Mouse (Mus musculus) intestine, postnatal 0 days (tissue): Measurements from ENCODE around the gene Fads1. TPM values are rescaled to one million over a fixed set of nuclear protein-coding genes. Genes with fewer than 3 reads are reported as not detected.
A peak's percentile ranks its signal among the peaks of the same experiment; 100 is the strongest.

ENCODE experiments used
- ATAC-seq: fragments of 200-750 bp; cut with Nextera tagmentation; 2 replicates; pipeline ENCODE4 v1.8.0; 2017; ENCODE audit warnings: mild to moderate bottlenecking, moderate TSS enrichment, moderate library complexity
- H3K27ac ChIP-seq: fragments of 300-500 bp; sonication (generic); 2 replicates; pipeline ENCODE4 v1.5.1; 2014; ENCODE audit warnings: mild to moderate bottlenecking, low read depth, low read length, moderate library complexity
- H3K27me3 ChIP-seq: fragments of 300-500 bp; sonication (generic); replicated peaks from 2 replicates; pipeline ENCODE4 v1.6.1; 2014; ENCODE audit warnings: low read length, mixed read lengths; ENCODE audit not compliant: control insufficient read depth, insufficient read depth
- H3K36me3 ChIP-seq: fragments of 300-500 bp; sonication (generic); 2 replicates; pipeline ENCODE4 v1.6.1; 2014; ENCODE audit warnings: mild to moderate bottlenecking, moderate library complexity; ENCODE audit not compliant: control insufficient read depth, insufficient read depth
- H3K4me1 ChIP-seq: fragments of 300-500 bp; sonication (generic); replicated peaks from 2 replicates; pipeline ENCODE4 v1.6.1; 2014; ENCODE audit warnings: antibody characterized with exemption, low read length, mixed read lengths; ENCODE audit not compliant: control insufficient read depth, insufficient read depth
- H3K4me2 ChIP-seq: fragments of 300-500 bp; sonication (generic); replicated peaks from 2 replicates; pipeline ENCODE4 v1.6.1; 2014; ENCODE audit warnings: low read depth, mild to moderate bottlenecking, moderate library complexity
- H3K4me3 ChIP-seq: fragments of 300-500 bp; sonication (generic); 2 replicates; pipeline ENCODE4 v1.5.1; 2014; ENCODE audit warnings: low read depth, low read length
- H3K9ac ChIP-seq: fragments of 300-500 bp; sonication (generic); 2 replicates; pipeline ENCODE4 v1.6.1; 2014; ENCODE audit warnings: mild to moderate bottlenecking, low read depth, low read length
- H3K9me3 ChIP-seq: fragments of 300-500 bp; sonication (generic); 2 replicates; pipeline ENCODE4 v1.6.1; 2016; ENCODE audit warnings: mixed run types; ENCODE audit not compliant: control insufficient read depth
- CTCF ChIP-seq: sonication (generic); IDR thresholded peaks from 2 replicates; pipeline ENCODE4 v1.5.1; 2016; ENCODE audit warnings: low read depth, mild to moderate bottlenecking, control low read depth, antibody characterized with exemption, moderate library complexity
- WGBS: fragments of 180-500 bp; shearing (Covaris S2); extraction: QIAGEN DNeasy Blood & Tissue Kit; methylation state at CpG from one replicate; pipeline ENCODE4 v1.1.7; 2014; 5-methylcytosine and 5-hydroxymethylcytosine counted together
- microRNA-seq: library from miRNA; unstranded; fragments of <30 nt; microRNA quantifications from one replicate; pipeline ENCODE4, GENCODE M21; 2016
- polyA plus RNA-seq: library from polyadenylated mRNA; unstranded; fragments of >200 nt; fragmentation: Nextera tagmentation; extraction: Ambion mirVana; gene quantifications from 2 replicates; pipeline ENCODE4 v1.2.1, GENCODE M21; 2015

Fads1 gene
- polyA plus RNA-seq, 1 experiment from 2014 or later = 26.9 TPM

- WGBS = 7% methylated on average over 43 of the region's 43 CpGs
- Histone ChIP-seq H3K9me3 (no peaks in the 10 kb centered on the region), H3K36me3 (no peaks in the 10 kb centered on the region), H3K4me3 (peak within 1 kb of the TSS; percentile 47), H3K27ac (no peak within 1 kb of the TSS), H3K4me1 (peaks cover 12% of the 10 kb centered on the region; the same call in 1 of the 2 replicates), H3K4me2 (peak within 1 kb of the TSS; percentile 92), H3K9ac (peak within 1 kb of the TSS; percentile 52; the same call in 1 of the 2 replicates), H3K27me3 (no peaks in the 10 kb centered on the region)
- ATAC-seq = peak; percentile 81
- peak; percentile 99 for TF ChIP-seq CTCF
These were observed 58.1 kb downstream of the Fads1 start, which contains the start of gene Myrf for GRCm38 (mm10) chr19:10240654-10241305. Myrf (minus strand) TSS chr19:10240748.

GRCm38 (mm10) chr19:10242916-10243315 lies 60.2 kb downstream of the Fads1 start:
- no peak for TF ChIP-seq CTCF
- Histone ChIP-seq H3K9ac (no peak overlapping the region), H3K4me2 (no peak overlapping the region), H3K36me3 (no peaks in the 10 kb centered on the region), H3K27ac (no peak overlapping the region), H3K4me1 (peaks cover 8% of the 10 kb centered on the region; the same call in 1 of the 2 replicates), H3K4me3 (no peak overlapping the region), H3K27me3 (no peaks in the 10 kb centered on the region), H3K9me3 (no peaks in the 10 kb centered on the region)
- ATAC-seq = no peak
- WGBS = 37% methylated on average over 8 of the region's 8 CpGs

- Histone ChIP-seq H3K4me1 (no peaks in the 10 kb centered on the region), H3K9ac (no peak overlapping the region), H3K4me2 (no peak overlapping the region), H3K9me3 (no peaks in the 10 kb centered on the region), H3K4me3 (no peak overlapping the region), H3K36me3 (no peaks in the 10 kb centered on the region), H3K27ac (no peak overlapping the region), H3K27me3 (no peaks in the 10 kb centered on the region)
- TF ChIP-seq CTCF = peak; percentile 83
- ATAC-seq = 0 out of 2 replicates have a peak, but pooled peaks have one; percentile 28
- 14% methylated on average over 3 of the region's 3 CpGs for WGBS
These were observed 61.5 kb downstream of the Fads1 start for GRCm38 (mm10) chr19:10244183-10244582.

Small RNAs within 50 kb of the gene (microRNA-seq; reads per million reads assigned to microRNA genes)
- 0.82 reads per million for gene Mir6993

Other genes starting within 250 kb of the Fads1 start
- gene Fth1, start 202.3 kb upstream of the Fads1 start, polyA plus RNA-seq = 6,780 and 7,050 TPM in 2 replicates
- 0.61 and 0.89 TPM in 2 replicates for gene Best1, start 181.3 kb upstream of the Fads1 start, polyA plus RNA-seq
- 63.6 and 65.8 TPM in 2 replicates for gene Rab3il1, start 181.2 kb upstream of the Fads1 start, polyA plus RNA-seq
- gene Fads3, start 141.3 kb upstream of the Fads1 start, polyA plus RNA-seq = 4.7 and 4.8 TPM in 2 replicates
- 46.8 and 54.2 TPM in 2 replicates for gene Fads2, start 81.1 kb upstream of the Fads1 start, polyA plus RNA-seq
- 339 and 369 TPM in 2 replicates for gene Tmem258, start 21.1 kb downstream of the Fads1 start, polyA plus RNA-seq
- gene Fen1, start 21.3 kb downstream of the Fads1 start, polyA plus RNA-seq = 30.4 and 33.0 TPM in 2 replicates
- 4.1 and 4.5 TPM in 2 replicates for gene Myrf, start 57.9 kb downstream of the Fads1 start, polyA plus RNA-seq
- gene Dagla, start 122.0 kb downstream of the Fads1 start, polyA plus RNA-seq = 1.3 TPM in 2 replicates
- gene Syt7, start 206.2 kb downstream of the Fads1 start, polyA plus RNA-seq = 1.9 TPM in 2 replicates